Mouse (Mus musculus): ENCODE results near the gene Me3.

Gene Me3

GRCm38 (mm10) chr7:89837841-89838240 lies 205.6 kb downstream of the Me3 start:
- no peak for DNase-seq

GRCm38 (mm10) chr7:89839721-89840120 lies 207.5 kb downstream of the Me3 start:
- no peak for DNase-seq

DNA sequence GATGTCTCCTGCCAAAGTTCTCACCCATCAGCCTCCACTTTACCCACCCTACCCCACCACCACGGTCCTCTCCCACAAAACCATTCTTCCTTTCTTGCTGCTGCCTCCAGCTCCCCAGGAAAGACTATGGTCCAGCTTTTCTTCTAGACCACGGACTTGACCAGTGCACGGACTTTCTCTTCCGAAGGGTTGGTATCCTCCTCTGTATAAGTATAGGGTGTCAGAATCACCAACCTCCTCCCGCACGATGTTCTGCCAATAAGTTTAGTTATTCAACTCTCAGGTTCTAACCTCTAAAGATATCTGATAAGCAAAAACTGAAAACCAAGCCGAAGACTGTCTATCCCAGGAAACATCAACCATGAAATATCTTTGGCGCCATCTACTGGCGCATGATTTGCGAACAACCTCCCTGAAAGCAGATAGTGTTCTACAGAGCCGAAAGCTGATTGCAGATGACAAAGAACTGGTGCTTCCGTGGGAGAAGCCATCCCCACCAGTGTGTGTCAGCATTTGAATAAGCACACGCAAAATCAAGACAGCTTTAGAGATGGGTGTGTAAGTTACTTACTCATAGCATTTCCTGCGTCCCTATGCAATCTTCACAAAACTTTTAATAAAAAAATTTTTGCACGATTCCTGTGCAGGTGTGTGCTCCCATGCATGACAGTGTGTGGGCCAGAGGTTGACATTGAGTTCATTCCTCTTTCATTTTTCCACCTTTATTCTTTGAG lies 209.6 kb downstream of the Me3 start:
- DNase-seq = peak; percentile 7 to 26

GRCm38 (mm10) chr7:89842404-89842715 lies 210.2 kb downstream of the Me3 start:
- no peak for DNase-seq

- no peak for DNase-seq
Measured at GRCm38 (mm10) chr7:89843121-89843520, 210.9 kb downstream of the Me3 start.

- no peak for DNase-seq
Measured at GRCm38 (mm10) chr7:89843533-89843932, 211.3 kb downstream of the Me3 start.

- no peak for DNase-seq
Measured at GRCm38 (mm10) chr7:89845669-89846068, 213.5 kb downstream of the Me3 start.

GRCm38 (mm10) chr7:89850510-89850909 lies 218.3 kb downstream of the Me3 start:
- no peak for DNase-seq

GRCm38 (mm10) chr7:89852158-89853095 lies 220.2 kb downstream of the Me3 start:
- no peak for DNase-seq

GRCm38 (mm10) chr7:89853131-89853530 lies 220.9 kb downstream of the Me3 start:
- no peak for DNase-seq

GRCm38 (mm10) chr7:89855196-89855595 lies 223.0 kb downstream of the Me3 start:
- DNase-seq = no peak

GRCm38 (mm10) chr7:89856440-89857217 lies 224.4 kb downstream of the Me3 start:
- DNase-seq = no peak

- DNase-seq = no peak
Measured at GRCm38 (mm10) chr7:89864769-89865168, 232.6 kb downstream of the Me3 start.

- no peak for DNase-seq
Measured at GRCm38 (mm10) chr7:89867221-89867620, 235.0 kb downstream of the Me3 start.

DNA sequence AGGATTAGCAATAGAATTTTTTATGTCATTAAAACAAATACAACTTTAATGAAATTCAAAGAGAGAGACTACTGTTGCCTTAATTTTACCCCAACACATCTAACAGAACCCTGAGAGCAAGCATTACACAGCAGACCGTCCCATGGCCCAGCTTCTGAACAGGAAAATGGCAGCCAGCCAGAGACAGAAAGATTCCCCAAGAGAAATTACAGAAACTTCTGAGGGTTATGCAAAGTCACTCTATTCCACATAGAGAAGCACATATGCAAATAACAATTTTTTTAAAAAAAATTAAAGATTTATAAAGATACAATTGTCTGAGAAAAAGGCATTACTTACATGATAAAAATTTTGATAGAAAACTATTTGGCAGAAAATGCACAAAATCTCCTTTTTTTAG lies 247.5 kb downstream of the Me3 start:
- no peak for DNase-seq

DNA sequence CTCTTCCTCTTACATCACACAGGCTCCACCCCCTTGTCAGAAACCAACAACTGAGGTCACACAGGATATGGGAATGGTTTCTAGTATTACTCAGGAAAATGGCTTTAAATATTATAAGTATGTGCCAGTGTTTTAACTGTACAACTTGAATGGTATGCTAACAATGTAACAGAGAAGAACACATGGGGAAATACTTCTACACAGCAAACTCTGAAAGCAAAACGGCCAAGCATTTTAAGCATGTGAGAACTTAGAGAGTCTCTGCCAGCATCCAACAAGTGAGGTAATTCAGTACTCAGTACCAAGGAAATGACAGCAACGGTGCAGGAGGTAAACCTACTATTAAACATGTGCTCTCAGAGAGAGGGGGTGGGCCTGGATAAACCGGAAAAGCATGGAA lies 252.4 kb downstream of the Me3 start:
- DNase-seq = no peak

- DNase-seq = no peak
Measured at GRCm38 (mm10) chr7:89891412-89891811, 259.2 kb downstream of the Me3 start.

- no peak for DNase-seq
Measured at GRCm38 (mm10) chr7:89891856-89892255, 259.7 kb downstream of the Me3 start.

DNA sequence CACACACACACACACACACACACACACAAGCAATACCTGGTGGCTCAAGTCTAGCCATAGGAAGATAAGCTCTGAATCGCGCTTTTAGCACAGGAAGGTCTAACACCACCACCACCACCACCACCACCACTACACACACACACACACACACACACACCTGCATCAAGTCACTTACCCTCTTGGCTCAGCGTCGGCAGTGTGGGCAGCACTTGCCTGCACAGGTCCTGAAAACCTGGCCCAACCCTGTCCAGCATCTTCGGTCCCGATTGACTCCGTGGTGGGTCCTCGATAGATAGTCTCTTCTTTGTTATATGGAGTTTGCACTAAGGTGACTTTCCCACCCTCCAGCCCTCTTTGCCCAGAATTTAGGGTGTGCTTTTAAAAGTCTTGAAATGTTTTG lies 270.8 kb downstream of the Me3 start:
- DNase-seq = no peak

GRCm38 (mm10) chr7:89903442-89904343 lies 271.5 kb downstream of the Me3 start, which contains the start of gene Ccdc81:
Ccdc81 (minus strand) TSS chr7:89903629.
- no peak for DNase-seq
